In the genomic region with DNA sequence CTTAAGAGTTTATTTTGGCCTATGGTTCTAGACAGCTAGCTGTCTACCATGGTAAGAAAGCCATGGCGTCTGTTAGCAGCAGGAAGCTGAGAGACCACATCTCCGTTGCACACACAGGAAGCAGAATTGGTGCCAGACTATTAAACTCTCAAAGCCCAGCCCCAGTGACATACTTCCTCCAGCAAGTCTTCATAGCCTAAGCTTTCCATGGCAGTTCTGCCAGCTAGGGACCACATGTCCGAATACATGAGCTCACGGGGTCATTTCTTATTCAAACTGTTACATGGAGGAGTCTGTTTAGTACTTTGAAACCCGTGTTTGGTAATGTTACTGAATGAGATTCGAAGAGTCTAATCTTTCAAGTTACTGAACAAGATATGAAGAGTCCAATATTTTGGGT, we compare ENCODE assay signal across 17 mouse cellular contexts.
"Had no signal": no experiment of that assay in that cellular context is flagged by ENCODE, and none has a peak within 500 bp of the region (broad histone marks: within the 10 kb centered on the region; RNA-seq: fewer than 3 reads in every experiment).

No protein-coding gene starts in this region.

- ATAC-seq: midbrain, embryonic 16.5 days had no signal

- H3K9ac ChIP-seq: lung, embryonic 14.5 days; midbrain, embryonic 12.5 days; neural tube, embryonic 13.5 days; neural tube, embryonic 15.5 days had no signal

- H3K4me2 ChIP-seq: lung, embryonic 14.5 days; midbrain, embryonic 12.5 days; neural tube, embryonic 13.5 days; neural tube, embryonic 15.5 days had no signal

- H3K27me3 ChIP-seq: neural tube, embryonic 13.5 days; neural tube, embryonic 15.5 days had no signal

- DNase-seq: lung, embryonic 14.5 days; lung, postnatal 4 days; midbrain, embryonic 14.5 days; retina, postnatal 1 day; right cerebral cortex, adult 18-20 months; right cerebral cortex, postnatal 25 days; right cerebral cortex, postnatal 4 days; spleen, adult 18-20 months; thymus, adult 18-20 months; thymus, postnatal 14 days; thymus, postnatal 36 days had no signal

- H3K4me3 ChIP-seq: midbrain, embryonic 10.5 days; midbrain, embryonic 12.5 days; myocyte; neural tube, embryonic 13.5 days; neural tube, embryonic 15.5 days had no signal

- H3K36me3 ChIP-seq: neural tube, embryonic 15.5 days had no signal

- H3K9me3 ChIP-seq: midbrain, embryonic 10.5 days; midbrain, embryonic 12.5 days; neural tube, embryonic 13.5 days; neural tube, embryonic 15.5 days had no signal

- H3K27ac ChIP-seq: midbrain, embryonic 10.5 days; midbrain, embryonic 12.5 days; neural tube, embryonic 13.5 days; neural tube, embryonic 15.5 days had no signal
